Mouse (Mus musculus): ENCODE measurements at regions not wholly inside any gene's neighbourhood (a gene's known extent, or its start where the extent isn't known, plus 50 kb on each side); places are given as distances from the start of the nearest gene placed in this dataset.

GRCm38 (mm10) chr14:18396206-18396764 lies 64.6 kb upstream of the Ube2e1 start:
- no peak for DNase-seq (ENCODE audit: extremely low read depth, insufficient read length, low spot score)

- DNase-seq (ENCODE audit: extremely low read depth, insufficient read length, low spot score), result no peak
These were observed 62.5 kb upstream of the Ube2e1 start for GRCm38 (mm10) chr14:18394071-18394745.

GRCm38 (mm10) chr14:18391824-18392486 lies 60.3 kb upstream of the Ube2e1 start:
- DNase-seq (ENCODE audit: extremely low read depth, insufficient read length, low spot score), result no peak

- DNase-seq (ENCODE audit: extremely low read depth, insufficient read length, low spot score), result no peak
These were observed 57.7 kb upstream of the Ube2e1 start for GRCm38 (mm10) chr14:18389390-18389789.

GRCm38 (mm10) chr14:18385953-18386668 lies 54.5 kb upstream of the Ube2e1 start:
- DNase-seq (ENCODE audit: extremely low read depth, insufficient read length, low spot score), result no peak
